In the genomic region with DNA sequence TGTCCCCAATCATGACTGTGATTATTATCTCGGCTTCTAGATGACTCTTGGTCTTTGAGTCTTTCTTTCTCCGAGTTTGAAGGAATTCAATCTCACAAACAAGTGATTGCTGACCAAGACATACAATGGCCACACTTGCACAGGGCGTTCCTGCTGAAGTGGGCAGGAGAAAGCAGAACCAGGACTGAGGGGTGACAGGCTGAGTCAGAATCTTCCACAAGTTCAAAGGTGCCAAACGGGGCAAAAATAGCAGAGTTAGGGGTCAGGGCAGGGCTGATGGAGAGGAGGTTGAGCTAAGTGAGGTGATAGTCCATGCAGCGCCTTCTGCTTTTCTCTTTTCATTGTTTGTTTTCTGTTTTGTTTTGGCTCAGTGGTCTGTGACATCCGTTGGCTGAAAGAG, we compare ENCODE assay signal across 22 mouse cellular contexts. TPM values are rescaled to one million over a fixed set of nuclear protein-coding genes. Genes with fewer than 3 reads are reported as not detected.
DNase-seq lines count a peak whose midpoint lies in the region; ATAC-seq and TF ChIP-seq lines count a peak whose summit lies in the region.
"Had no signal": no experiment of that assay in that cellular context is flagged by ENCODE, and none has a peak within 500 bp of the region (broad histone marks: within the 10 kb centered on the region; RNA-seq: fewer than 3 reads in every experiment).

No protein-coding gene starts in this region.

- H3K4me3 ChIP-seq in gastrocnemius, adult 2 months: no peak overlapping the region
- H3K4me3 ChIP-seq in liver, postnatal 0 days (ENCODE audit: low read depth, low read length): no peak overlapping the region
- no peak overlapping the region for H3K4me3 ChIP-seq in liver, embryonic 12.5 days
- H3K4me3 ChIP-seq: embryonic facial prominence, embryonic 15.5 days; erythroblast, embryonic 14.5 days; forebrain, embryonic 10.5 days; heart, embryonic 12.5 days; hindbrain, embryonic 15.5 days had no signal

- 72% methylated on average over 6 of the region's 6 CpGs for WGBS in liver, postnatal 0 days (ENCODE audit: insufficient replicate concordance)
- WGBS in liver, embryonic 12.5 days (ENCODE audit: insufficient replicate concordance): 67% methylated on average over 6 of the region's 6 CpGs

- ATAC-seq in liver, postnatal 0 days: 0 out of 2 replicates have a peak, but pooled peaks have one; percentile 23
- no peak for ATAC-seq in liver, embryonic 12.5 days
- ATAC-seq in megakaryocyte, adult 5-6 weeks (ENCODE audit: poor library complexity, severe bottlenecking): peak; percentile 62
- ATAC-seq in CD4-positive, CD25-positive, alpha-beta regulatory T cell, adult 4 months: no peak
- ATAC-seq: activated CD4-positive, CD25-positive, alpha-beta regulatory T cell, adult 4 months; forebrain, embryonic 14.5 days; Patski had no signal

- peak; percentile 27 for DNase-seq in gastrocnemius, adult 2 months
- DNase-seq in gastrocnemius, adult 8-10 months (ENCODE audit: low spot score in 2 of 2): no peak
- DNase-seq in liver, postnatal 0 days: no peak
- DNase-seq in left cerebral cortex, postnatal 14 days (ENCODE audit: low spot score in 2 of 2): no peak
- DNase-seq: adrenal gland, postnatal 14 days; cerebellum, adult 8-10 months; cerebellum, postnatal 14 days; embryo, embryonic 11 days; gastrocnemius, postnatal 14 days; heart, postnatal 36 days had no signal

- H3K4me2 ChIP-seq in liver, postnatal 0 days (ENCODE audit: low read depth, low read length): no peak overlapping the region
- H3K4me2 ChIP-seq in liver, embryonic 12.5 days: no peak overlapping the region
- H3K4me2 ChIP-seq: embryonic facial prominence, embryonic 15.5 days; heart, embryonic 12.5 days; hindbrain, embryonic 15.5 days had no signal

- H3K9me3 ChIP-seq in liver, postnatal 0 days (ENCODE audit: low read length): no peaks in the 10 kb centered on the region
- H3K9me3 ChIP-seq in liver, embryonic 12.5 days (replicated peaks): peaks cover 5% of the 10 kb centered on the region; the same call in 1 of the 2 replicates
- H3K9me3 ChIP-seq: embryonic facial prominence, embryonic 15.5 days; forebrain, embryonic 10.5 days; heart, embryonic 12.5 days; hindbrain, embryonic 15.5 days had no signal

- no peak for TF ChIP-seq EP300 in liver, postnatal 0 days (IDR thresholded peaks at IDR 0.05; ENCODE audit: low read depth)

- H3K27ac ChIP-seq in gastrocnemius, adult 2 months: no peak overlapping the region
- H3K27ac ChIP-seq in liver, postnatal 0 days (ENCODE audit: low read depth): no peak overlapping the region
- H3K27ac ChIP-seq in liver, embryonic 12.5 days: no peak overlapping the region
- H3K27ac ChIP-seq: embryonic facial prominence, embryonic 15.5 days; forebrain, embryonic 10.5 days; hindbrain, embryonic 15.5 days had no signal

- TF ChIP-seq CTCF in gastrocnemius, adult 2 months (IDR thresholded peaks at IDR 0.05): no peak
- TF ChIP-seq CTCF in liver, postnatal 0 days (IDR thresholded peaks at IDR 0.05; ENCODE audit: low read depth): no peak

- no peak overlapping the region for H3K9ac ChIP-seq in liver, postnatal 0 days (replicated peaks)
- H3K9ac ChIP-seq in liver, embryonic 12.5 days: no peak overlapping the region
- H3K9ac ChIP-seq: embryonic facial prominence, embryonic 15.5 days; heart, embryonic 12.5 days; hindbrain, embryonic 15.5 days had no signal

- H3K4me1 ChIP-seq in liver, postnatal 0 days (ENCODE audit: insufficient read depth): peaks cover 2% of the 10 kb centered on the region; the same call in 1 of the 2 replicates
- H3K4me1 ChIP-seq in liver, embryonic 12.5 days: peaks cover 6% of the 10 kb centered on the region; the same call in 1 of the 2 replicates
- H3K4me1 ChIP-seq: embryonic facial prominence, embryonic 15.5 days; forebrain, embryonic 10.5 days; hindbrain, embryonic 15.5 days had no signal

- H3K36me3 ChIP-seq in liver, postnatal 0 days (replicated peaks; ENCODE audit: insufficient read depth, low read length): no peaks in the 10 kb centered on the region
- H3K36me3 ChIP-seq in liver, embryonic 12.5 days: no peaks in the 10 kb centered on the region
- H3K36me3 ChIP-seq: embryonic facial prominence, embryonic 15.5 days; forebrain, embryonic 10.5 days; heart, embryonic 12.5 days; hindbrain, embryonic 15.5 days had no signal

- no peaks in the 10 kb centered on the region for H3K27me3 ChIP-seq in liver, postnatal 0 days (ENCODE audit: insufficient read depth, low read length)
- no peaks in the 10 kb centered on the region; the same call in 1 of the 2 replicates for H3K27me3 ChIP-seq in liver, embryonic 12.5 days (replicated peaks)
- H3K27me3 ChIP-seq: CH12.LX; embryonic facial prominence, embryonic 15.5 days; hindbrain, embryonic 15.5 days; Patski had no signal

- intact Hi-C loops in gastrocnemius, adult 2 months (cut with DNase I): no loop called here
- intact Hi-C loops in left cerebral cortex, postnatal 14 days (cut with DNase I): no loop called here

RNA-seq across cellular contexts. Expression of gene Ptafr, which starts 36.6 kb away (rescaled TPM):
- under 1 TPM; 0.56 to 0.98 TPM for total RNA-seq in gastrocnemius, adult 2 months (2021)
- total RNA-seq in gastrocnemius, adult 8-10 months (2022): 1 to 10 TPM in 1 of 4 experiments, under 1 TPM in 3; 0.15 to 1.0 (median 0.50) TPM
- polyA plus RNA-seq in liver, postnatal 0 days (2015; fragmentation: Nextera tagmentation; extraction: Ambion mirVana): 1.0 and 1.3 TPM in 2 replicates
- polyA plus RNA-seq in liver, embryonic 12.5 days (2016; fragmentation: Nextera tagmentation; extraction: Ambion mirVana): 0.77 and 0.94 TPM in 2 replicates
- 19.6 and 20.6 TPM in 2 replicates for total RNA-seq in megakaryocyte, adult 5-6 weeks (2015)
- total RNA-seq in megakaryocyte, adult 5-6 weeks (2017): 38.9 and 40.8 TPM in 2 replicates
- total RNA-seq in left cerebral cortex, postnatal 14 days (2021): 1 to 10 TPM; 1.4 to 1.6 TPM
- 1 to 10 TPM; 3.8 to 4.2 TPM for polyA plus RNA-seq in CD4-positive, CD25-positive, alpha-beta regulatory T cell, adult 4 months (2017; shearing (Covaris generic))
- polyA plus RNA-seq: Patski had no signal

RNA-seq across cellular contexts. Expression of gene Eya3, which starts 38.3 kb away (rescaled TPM):
- total RNA-seq in gastrocnemius, adult 2 months (2021): 10 to 100 TPM; 11.2 to 15.5 TPM
- 10 to 100 TPM; 11.1 to 13.8 (median 12.1) TPM for total RNA-seq in gastrocnemius, adult 8-10 months (2022)
- 6.0 and 6.3 TPM in 2 replicates for polyA plus RNA-seq in liver, postnatal 0 days (2015; fragmentation: Nextera tagmentation; extraction: Ambion mirVana)
- 21.1 and 25.6 TPM in 2 replicates for polyA plus RNA-seq in liver, embryonic 12.5 days (2016; fragmentation: Nextera tagmentation; extraction: Ambion mirVana)
- 49.3 and 52.8 TPM in 2 replicates for total RNA-seq in megakaryocyte, adult 5-6 weeks (2015)
- 23.5 and 31.7 TPM in 2 replicates for total RNA-seq in megakaryocyte, adult 5-6 weeks (2017)
- 10 to 100 TPM; 26.6 to 29.4 TPM for total RNA-seq in left cerebral cortex, postnatal 14 days (2021)
- polyA plus RNA-seq in CD4-positive, CD25-positive, alpha-beta regulatory T cell, adult 4 months (2017; shearing (Covaris generic)): 10 to 100 TPM; 35.5 to 42.1 TPM

Comparison
In these comparisons a context has a peak if more than half of its experiments do, and no peak if none do; other contexts are left out.
1. ATAC-seq: peak in liver, postnatal 0 days (single experiment) and megakaryocyte, adult 5-6 weeks (single experiment); none in liver, embryonic 12.5 days (single experiment) and CD4-positive, CD25-positive, alpha-beta regulatory T cell, adult 4 months (single experiment).
2. RNA of gene Ptafr, which starts 36.6 kb away (total RNA-seq): 19.6 to 40.8 TPM in megakaryocyte, adult 5-6 weeks; 1.4 to 1.6 TPM in left cerebral cortex, postnatal 14 days, 0.56 to 0.98 TPM in gastrocnemius, adult 2 months and 0.15 to 1.0 TPM in gastrocnemius, adult 8-10 months; every median in the first group is over 4 times any median in the second.